In genomic region chr15:99097840-99098492, GRCm38 (mm10) we compare ENCODE assay signal across 8 mouse cellular contexts. TPM values are rescaled to one million over a fixed set of nuclear protein-coding genes. Genes with fewer than 3 reads are reported as not detected.
DNase-seq lines count a peak whose midpoint lies in the region; ATAC-seq lines count a peak whose summit lies in the region.

No protein-coding gene starts in this region.

- no peaks in the 10 kb centered on the region for H3K36me3 ChIP-seq in megakaryocyte, embryonic 14.5 days (replicated peaks; ENCODE audit: low read length)
- H3K36me3 ChIP-seq in heart, embryonic 14.5 days (ENCODE audit: control insufficient read depth, insufficient read depth, low read length), result no peaks in the 10 kb centered on the region
- H3K36me3 ChIP-seq in midbrain, embryonic 13.5 days, result no peaks in the 10 kb centered on the region

- peaks cover 55% of the 10 kb centered on the region for H3K4me1 ChIP-seq in megakaryocyte, embryonic 14.5 days
- H3K4me1 ChIP-seq in heart, embryonic 14.5 days (ENCODE audit: control insufficient read depth in 2 of 2, insufficient read depth in 2 of 2, low read length in 2 of 2), result peaks cover 13 to 37% of the 10 kb centered on the region in 2 experiments
- peaks cover 55% of the 10 kb centered on the region for H3K4me1 ChIP-seq in midbrain, embryonic 13.5 days (replicated peaks)

- ATAC-seq in megakaryocyte, adult 5-6 weeks (ENCODE audit: poor library complexity, severe bottlenecking), result no peak
- ATAC-seq in heart, embryonic 14.5 days (ENCODE audit: insufficient number of reproducible peaks, insufficient read depth, low FRiP score, low read depth), result no peak
- no peak for ATAC-seq in midbrain, embryonic 13.5 days

- peak overlapping the region; percentile 82 for H3K4me2 ChIP-seq in heart, embryonic 14.5 days (ENCODE audit: low read length)
- peak overlapping the region; percentile 70 for H3K4me2 ChIP-seq in midbrain, embryonic 13.5 days (replicated peaks)

- peak overlapping the region; percentile 88 for H3K4me3 ChIP-seq in megakaryocyte, embryonic 14.5 days (replicated peaks)
- H3K4me3 ChIP-seq in heart, embryonic 14.5 days (ENCODE audit: control insufficient read depth in 1 of 2, insufficient read depth in 1 of 2, low read depth in 1 of 2, low read length in 2 of 2), result peak overlapping the region; percentile 30 to 46
- H3K4me3 ChIP-seq in midbrain, embryonic 13.5 days (replicated peaks), result peak overlapping the region; percentile 42

- DNase-seq in kidney, postnatal 4 days, result peak; percentile 64 to 76
- no peak for DNase-seq in layer of hippocampus, postnatal 25 days (ENCODE audit: extremely low spot score in 1 of 2, low spot score in 1 of 2)
- no peak for DNase-seq in right cerebral cortex, postnatal 14 days
- no peak for DNase-seq in left cerebral cortex, adult 11 months (ENCODE audit: low spot score)

- no peak overlapping the region for H3K27ac ChIP-seq in heart, embryonic 14.5 days (replicated peaks in 1 of 2; ENCODE audit: control insufficient read depth in 1 of 2, insufficient read depth in 1 of 2, low read depth in 2 of 2, low read length in 2 of 2)
- H3K27ac ChIP-seq in midbrain, embryonic 13.5 days, result no peak overlapping the region

- H3K27me3 ChIP-seq in megakaryocyte, embryonic 14.5 days (replicated peaks), result peaks cover 84% of the 10 kb centered on the region
- peaks cover 57% of the 10 kb centered on the region for H3K27me3 ChIP-seq in heart, embryonic 14.5 days (ENCODE audit: control insufficient read depth, insufficient read depth, low read length)
- H3K27me3 ChIP-seq in midbrain, embryonic 13.5 days, result peaks cover 68% of the 10 kb centered on the region

- under 1% methylated on average over 39 of the region's 39 CpGs for WGBS in heart, embryonic 14.5 days
- WGBS in midbrain, embryonic 13.5 days, result 1% methylated on average over 39 of the region's 39 CpGs

- no peaks in the 10 kb centered on the region for H3K9me3 ChIP-seq in megakaryocyte, embryonic 14.5 days
- H3K9me3 ChIP-seq in heart, embryonic 14.5 days (ENCODE audit: control insufficient read depth, low read length), result no peaks in the 10 kb centered on the region
- H3K9me3 ChIP-seq in midbrain, embryonic 13.5 days, result no peaks in the 10 kb centered on the region

- H3K9ac ChIP-seq in heart, embryonic 14.5 days (ENCODE audit: low read length), result peak overlapping the region; percentile 66
- peak overlapping the region; percentile 52 for H3K9ac ChIP-seq in midbrain, embryonic 13.5 days (replicated peaks)

RNA-seq across cellular contexts. Expression of gene Dnajc22, which starts 5.0 kb away (rescaled TPM):
- polyA plus RNA-seq in megakaryocyte, embryonic 14.5 days (2012; ENCODE audit: insufficient read depth, low replicate concordance), result not detected in 2 replicates
- not detected in 2 replicates for total RNA-seq in megakaryocyte, adult 5-6 weeks (2015)
- 0.11 TPM in 1 of 2 replicates, not detected in the other for total RNA-seq in megakaryocyte, adult 5-6 weeks (2017)
- 0.93 and 1.3 TPM in 2 replicates for polyA plus RNA-seq in heart, embryonic 14.5 days (2014; fragmentation: Nextera tagmentation; extraction: Ambion mirVana)
- 1.7 and 1.8 TPM in 2 replicates for polyA plus RNA-seq in midbrain, embryonic 13.5 days (2015; fragmentation: Nextera tagmentation; extraction: Ambion mirVana)
- total RNA-seq in layer of hippocampus, postnatal 25 days (2021), result under 1 TPM; 0.17 to 0.47 TPM

RNA-seq across cellular contexts. Expression of gene C1ql4, which starts 10.3 kb away (rescaled TPM):
- not detected in 2 replicates for polyA plus RNA-seq in megakaryocyte, embryonic 14.5 days (2012; ENCODE audit: insufficient read depth, low replicate concordance)
- not detected in 2 replicates for total RNA-seq in megakaryocyte, adult 5-6 weeks (2015)
- total RNA-seq in megakaryocyte, adult 5-6 weeks (2017), result not detected in 2 replicates
- 0.27 and 0.41 TPM in 2 replicates for polyA plus RNA-seq in heart, embryonic 14.5 days (2014; fragmentation: Nextera tagmentation; extraction: Ambion mirVana)
- polyA plus RNA-seq in midbrain, embryonic 13.5 days (2015; fragmentation: Nextera tagmentation; extraction: Ambion mirVana), result 10.1 and 13.7 TPM in 2 replicates
- not detected for total RNA-seq in layer of hippocampus, postnatal 25 days (2021)

RNA-seq across cellular contexts. Expression of gene Troap, which starts 23.6 kb away (rescaled TPM):
- 27.8 and 75.4 TPM in 2 replicates for polyA plus RNA-seq in megakaryocyte, embryonic 14.5 days (2012; ENCODE audit: insufficient read depth, low replicate concordance)
- total RNA-seq in megakaryocyte, adult 5-6 weeks (2015), result 27.1 and 37.2 TPM in 2 replicates
- total RNA-seq in megakaryocyte, adult 5-6 weeks (2017), result 27.9 and 28.3 TPM in 2 replicates
- polyA plus RNA-seq in heart, embryonic 14.5 days (2014; fragmentation: Nextera tagmentation; extraction: Ambion mirVana), result 14.8 and 16.5 TPM in 2 replicates
- 13.3 and 14.6 TPM in 2 replicates for polyA plus RNA-seq in midbrain, embryonic 13.5 days (2015; fragmentation: Nextera tagmentation; extraction: Ambion mirVana)
- under 1 TPM; 0.63 to 0.69 TPM for total RNA-seq in layer of hippocampus, postnatal 25 days (2021)

RNA-seq across cellular contexts. Expression of gene Spats2, which starts 27.8 kb away (rescaled TPM):
- 5.3 and 8.2 TPM in 2 replicates for polyA plus RNA-seq in megakaryocyte, embryonic 14.5 days (2012; ENCODE audit: insufficient read depth, low replicate concordance)
- total RNA-seq in megakaryocyte, adult 5-6 weeks (2015), result not detected in 2 replicates
- not detected in 2 replicates for total RNA-seq in megakaryocyte, adult 5-6 weeks (2017)
- 34.8 and 35.9 TPM in 2 replicates for polyA plus RNA-seq in heart, embryonic 14.5 days (2014; fragmentation: Nextera tagmentation; extraction: Ambion mirVana)
- polyA plus RNA-seq in midbrain, embryonic 13.5 days (2015; fragmentation: Nextera tagmentation; extraction: Ambion mirVana), result 40.6 and 45.7 TPM in 2 replicates
- total RNA-seq in layer of hippocampus, postnatal 25 days (2021), result 10 to 100 TPM; 30.9 to 35.3 TPM

RNA-seq across cellular contexts. Expression of gene Prph, which starts 43.0 kb away (rescaled TPM):
- not detected in 2 replicates for polyA plus RNA-seq in megakaryocyte, embryonic 14.5 days (2012; ENCODE audit: insufficient read depth, low replicate concordance)
- total RNA-seq in megakaryocyte, adult 5-6 weeks (2015), result not detected in 2 replicates
- not detected in 2 replicates for total RNA-seq in megakaryocyte, adult 5-6 weeks (2017)
- polyA plus RNA-seq in heart, embryonic 14.5 days (2014; fragmentation: Nextera tagmentation; extraction: Ambion mirVana), result 0.36 and 3.2 TPM in 2 replicates
- polyA plus RNA-seq in midbrain, embryonic 13.5 days (2015; fragmentation: Nextera tagmentation; extraction: Ambion mirVana), result 7.5 and 8.2 TPM in 2 replicates
- 1 to 10 TPM; 1.2 to 1.4 TPM for total RNA-seq in layer of hippocampus, postnatal 25 days (2021)

Comparison
In these comparisons a context has a peak if more than half of its experiments do, and no peak if none do; other contexts are left out.
1. H3K4me3 ChIP-seq: peak in every context shown above with its lines; median percentile 88 in megakaryocyte, embryonic 14.5 days; 42 in midbrain, embryonic 13.5 days; 38 in heart, embryonic 14.5 days.
2. DNase-seq: peak in kidney, postnatal 4 days (2 of 2); none in layer of hippocampus, postnatal 25 days (0 of 2), right cerebral cortex, postnatal 14 days (single experiment) and left cerebral cortex, adult 11 months (single experiment).